Mouse (Mus musculus): ENCODE measurements around the gene Slc25a34. TPM values are rescaled to one million over a fixed set of nuclear protein-coding genes. Genes with fewer than 3 reads are reported as not detected.

Gene Slc25a34
- polyA plus RNA-seq, 1 experiment = 5.6 TPM

DNA sequence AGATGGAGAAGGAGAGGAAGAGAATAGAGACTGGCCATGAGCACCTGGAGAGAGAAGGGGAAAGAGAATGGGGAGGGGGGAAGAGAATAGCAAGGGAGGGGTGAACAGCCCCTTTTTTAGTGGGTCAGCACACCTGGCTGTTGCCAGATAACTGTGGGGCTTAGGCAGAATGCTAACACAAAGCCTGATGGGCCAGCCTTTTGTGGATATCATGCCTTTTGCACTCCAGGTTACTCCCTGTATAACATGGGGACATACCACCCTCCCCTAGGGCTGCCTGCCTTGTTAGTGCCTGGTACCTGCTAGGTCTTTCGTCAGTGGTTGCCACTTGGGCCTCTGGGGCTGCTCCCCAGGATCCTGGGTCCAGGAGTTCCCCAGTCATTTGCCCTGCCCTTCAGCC, 52.8 kb downstream of the Slc25a34 start:
- Histone ChIP-seq H3K27ac (ENCODE audit: control insufficient read depth, insufficient read depth, low read depth, low read length, poor library complexity) (peak overlapping the region; percentile 83), H3K4me3 (replicated peaks; ENCODE audit: control insufficient read depth, low read depth, low read length) (peak overlapping the region; percentile 12), H3K4me1 (ENCODE audit: control insufficient read depth, insufficient read depth, low read length) (peaks cover 8% of the 10 kb centered on the region; the same call in 1 of the 2 replicates)
- WGBS = 37% methylated on average over 1 of the region's 1 CpGs
- no peak for TF ChIP-seq POLR2A (IDR thresholded peaks at IDR 0.05; ENCODE audit: borderline replicate concordance, control insufficient read depth, low read depth, low read length)
- TF ChIP-seq CTCF (IDR thresholded peaks at IDR 0.05; ENCODE audit: control insufficient read depth, insufficient read depth, low read length) = no peak

DNA sequence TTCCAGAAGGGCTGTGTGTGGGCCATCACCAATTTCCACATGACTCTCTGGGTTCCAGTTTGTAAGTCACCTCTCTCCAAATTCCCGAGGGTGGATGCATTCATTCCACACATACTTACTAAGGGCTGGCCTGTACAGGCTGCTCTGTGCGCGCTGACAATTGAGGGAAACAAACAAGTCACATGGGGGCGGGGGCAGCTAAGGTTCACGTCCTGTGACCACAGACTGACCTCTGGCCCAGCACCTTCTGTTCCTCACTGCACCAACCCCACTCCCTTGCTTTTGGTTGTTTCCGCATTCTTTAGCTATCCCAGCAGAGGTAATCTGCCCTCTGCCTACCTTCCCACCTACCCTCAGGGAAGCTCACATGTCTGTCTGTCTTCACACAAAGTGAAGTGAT, 53.6 kb downstream of the Slc25a34 start:
- WGBS = 78% methylated on average over 6 of the region's 6 CpGs
- TF ChIP-seq POLR2A (IDR thresholded peaks at IDR 0.05; ENCODE audit: borderline replicate concordance, control insufficient read depth, low read depth, low read length) = no peak
- TF ChIP-seq CTCF (IDR thresholded peaks at IDR 0.05; ENCODE audit: control insufficient read depth, insufficient read depth, low read length) = no peak
- Histone ChIP-seq H3K4me1 (ENCODE audit: control insufficient read depth, insufficient read depth, low read length) (peaks cover 8% of the 10 kb centered on the region; the same call in 1 of the 2 replicates), H3K27ac (ENCODE audit: control insufficient read depth, insufficient read depth, low read depth, low read length, poor library complexity) (0 out of 2 replicates have a peak overlapping the region, but pooled peaks have one; percentile 7), H3K4me3 (replicated peaks; ENCODE audit: control insufficient read depth, low read depth, low read length) (no peak overlapping the region)

DNA sequence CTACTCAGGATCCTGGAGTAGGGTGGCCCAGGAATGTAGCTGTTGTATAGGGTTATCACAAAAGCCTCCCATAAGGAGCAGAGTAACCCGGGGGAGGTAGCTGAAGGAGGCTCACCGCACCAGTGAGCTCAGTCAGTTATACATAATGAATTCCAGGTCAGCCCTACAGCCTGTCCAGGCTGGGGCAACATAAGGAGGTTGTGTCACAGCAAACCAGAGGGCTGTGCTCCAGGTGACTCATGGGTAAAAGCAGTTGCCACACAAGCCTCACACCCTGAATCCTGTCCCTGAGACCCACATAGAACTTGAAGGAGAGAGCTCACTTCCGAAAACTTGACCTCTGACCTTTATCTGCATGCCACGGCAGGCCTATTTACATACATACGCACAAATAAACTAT, 54.7 kb downstream of the Slc25a34 start:
- H3K4me3 ChIP-seq (replicated peaks; ENCODE audit: control insufficient read depth, low read depth, low read length) = no peak overlapping the region
- H3K4me1 ChIP-seq (ENCODE audit: control insufficient read depth, insufficient read depth, low read length) = peaks cover 7% of the 10 kb centered on the region; the same call in 1 of the 2 replicates
- no peak overlapping the region for H3K27ac ChIP-seq (ENCODE audit: control insufficient read depth, insufficient read depth, low read depth, low read length, poor library complexity)
- WGBS = 69% methylated on average over 5 of the region's 5 CpGs
- TF ChIP-seq CTCF (IDR thresholded peaks at IDR 0.05; ENCODE audit: control insufficient read depth, insufficient read depth, low read length) (no peak), POLR2A (IDR thresholded peaks at IDR 0.05; ENCODE audit: borderline replicate concordance, control insufficient read depth, low read depth, low read length) (no peak)

Other genes with a start within 250 kb of the Slc25a34 start
- not detected in 2 replicates for gene Clcnka, start 225.1 kb downstream of the Slc25a34 start, polyA plus RNA-seq (2011; ENCODE audit: insufficient read depth, insufficient read length, low replicate concordance, missing spikeins)
- not detected in 2 replicates for gene Clcnkb, start 207.8 kb downstream of the Slc25a34 start, polyA plus RNA-seq (2011; ENCODE audit: insufficient read depth, insufficient read length, low replicate concordance, missing spikeins)
- 0.34 and 0.72 TPM in 2 replicates for gene Hspb7, start 203.0 kb downstream of the Slc25a34 start, polyA plus RNA-seq (2011; ENCODE audit: insufficient read depth, insufficient read length, low replicate concordance, missing spikeins)
- gene Srarp, start 187.7 kb downstream of the Slc25a34 start, polyA plus RNA-seq (2011; ENCODE audit: insufficient read depth, insufficient read length, low replicate concordance, missing spikeins) = not detected in 2 replicates
- gene Zbtb17, start 179.2 kb downstream of the Slc25a34 start, polyA plus RNA-seq (2011; ENCODE audit: insufficient read depth, insufficient read length, low replicate concordance, missing spikeins) = 12.1 and 24.1 TPM in 2 replicates
- 22.2 and 33.2 TPM in 2 replicates for gene Spen, start 85.2 kb downstream of the Slc25a34 start, polyA plus RNA-seq (2011; ENCODE audit: insufficient read depth, insufficient read length, low replicate concordance, missing spikeins)
- 1.2 and 9.3 TPM in 2 replicates for gene Fblim1, start 17.7 kb downstream of the Slc25a34 start, polyA plus RNA-seq (2011; ENCODE audit: insufficient read depth, insufficient read length, low replicate concordance, missing spikeins)
- gene Tmem82, start 5.2 kb downstream of the Slc25a34 start, polyA plus RNA-seq (2011; ENCODE audit: insufficient read depth, insufficient read length, low replicate concordance, missing spikeins) = 0.57 and 1.8 TPM in 2 replicates
- gene Plekhm2, start 41.1 kb upstream of the Slc25a34 start, polyA plus RNA-seq (2011; ENCODE audit: insufficient read depth, insufficient read length, low replicate concordance, missing spikeins) = 16.5 and 24.5 TPM in 2 replicates
- 4.1 TPM in 1 of 2 replicates, not detected in the other for gene Rsc1a1, start 61.8 kb upstream of the Slc25a34 start, polyA plus RNA-seq (2011; ENCODE audit: insufficient read depth, insufficient read length, low replicate concordance, missing spikeins)
- 14.5 and 20.4 TPM in 2 replicates for gene Ddi2, start 99.6 kb upstream of the Slc25a34 start, polyA plus RNA-seq (2011; ENCODE audit: insufficient read depth, insufficient read length, low replicate concordance, missing spikeins)
- gene Agmat, start 122.9 kb upstream of the Slc25a34 start, polyA plus RNA-seq (2011; ENCODE audit: insufficient read depth, insufficient read length, low replicate concordance, missing spikeins) = 1.8 TPM in 1 of 2 replicates, not detected in the other
- gene Dnajc16, start 167.1 kb upstream of the Slc25a34 start, polyA plus RNA-seq (2011; ENCODE audit: insufficient read depth, insufficient read length, low replicate concordance, missing spikeins) = 4.9 and 9.0 TPM in 2 replicates
- 9.2 and 20.7 TPM in 2 replicates for gene Casp9, start 169.8 kb upstream of the Slc25a34 start, polyA plus RNA-seq (2011; ENCODE audit: insufficient read depth, insufficient read length, low replicate concordance, missing spikeins)
- gene Cela2a, start 202.3 kb upstream of the Slc25a34 start, polyA plus RNA-seq (2011; ENCODE audit: insufficient read depth, insufficient read length, low replicate concordance, missing spikeins) = not detected in 2 replicates
- gene Ctrc, start 222.5 kb upstream of the Slc25a34 start, polyA plus RNA-seq (2011; ENCODE audit: insufficient read depth, insufficient read length, low replicate concordance, missing spikeins) = not detected in 2 replicates

All from bone marrow, adult 2 months (tissue).